Mouse (Mus musculus) erythroblast, embryonic 14.5 days (primary cell): ENCODE measurements around the gene Nedd8.

Experiments used
- GATA1 ChIP-seq: IDR thresholded peaks from 2 replicates; pipeline ENCODE4 v1.6.1; 2012; ENCODE audit warnings: low read length, inconsistent platforms, mixed read lengths
- TAL1 ChIP-seq: IDR thresholded peaks from 3 replicates; pipeline ENCODE4 v1.6.1; 2012; ENCODE audit warnings: low read length, inconsistent platforms, mixed read lengths

- TF ChIP-seq GATA1: no peak
- no peak for TF ChIP-seq TAL1
These were observed 41.2 kb upstream of the Nedd8 start for GRCm38 (mm10) chr14:55713007-55713728.
